Mouse (Mus musculus): ENCODE results near the gene Gse1.

GRCm38 (mm10) chr8:120500701-120501261, 272.5 kb downstream of the Gse1 start:
- TF ChIP-seq CTCF (conservative IDR thresholded peaks at IDR 0.05; ENCODE audit: insufficient read depth, insufficient read length, low read depth, low read length) (peak; percentile 45), POLR2A (IDR thresholded peaks at IDR 0.05; ENCODE audit: low read depth, low read length) (no peak)

Measured in kidney, adult 2 months (tissue).